Mouse (Mus musculus): ENCODE data around the gene Gtf2h1.

Gene Gtf2h1

GRCm38 (mm10) chr7:46853365-46853764 lies 57.5 kb downstream of the Gtf2h1 start:
- DNase-seq, result no peak

GRCm38 (mm10) chr7:46855866-46856560 lies 60.1 kb downstream of the Gtf2h1 start:
- DNase-seq, result no peak

DNA sequence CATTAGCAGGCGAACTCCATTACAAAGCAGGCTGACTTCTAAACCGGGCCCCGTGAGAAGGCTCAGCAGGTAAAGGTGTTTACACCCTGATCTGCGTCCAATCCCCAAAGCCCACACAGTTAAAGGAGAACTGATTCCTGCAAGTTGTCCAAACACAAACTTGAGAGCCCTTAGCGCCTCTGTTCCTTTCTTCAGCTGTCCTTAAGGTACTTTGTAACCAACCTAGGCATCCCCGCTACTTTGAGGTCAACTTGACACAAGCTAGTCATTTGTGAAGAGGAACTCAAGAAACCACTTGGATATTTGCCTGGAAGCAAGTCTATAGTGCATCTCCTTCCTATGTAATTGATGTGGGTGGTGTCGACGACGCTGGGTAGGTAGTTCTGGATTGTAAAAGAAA lies 61.5 kb downstream of the Gtf2h1 start:
- DNase-seq, result no peak

- DNase-seq, result no peak
Measured at GRCm38 (mm10) chr7:46859031-46859430, 63.1 kb downstream of the Gtf2h1 start.

GRCm38 (mm10) chr7:46860996-46861395 lies 65.1 kb downstream of the Gtf2h1 start, which contains the start of gene Ldhc:
Ldhc (plus strand) TSS chr7:46861203.
- no peak for DNase-seq

GRCm38 (mm10) chr7:46871988-46872387 lies 76.1 kb downstream of the Gtf2h1 start:
- DNase-seq, result no peak

Data from liver (tissue).